Mouse (Mus musculus): ENCODE measurements around the gene Dio1. TPM values are rescaled to one million over a fixed set of nuclear protein-coding genes. Genes with fewer than 3 reads are reported as not detected.

The Dio1 gene
- polyA plus RNA-seq, 1 experiment from 2014 or later: 0.08 TPM

DNA sequence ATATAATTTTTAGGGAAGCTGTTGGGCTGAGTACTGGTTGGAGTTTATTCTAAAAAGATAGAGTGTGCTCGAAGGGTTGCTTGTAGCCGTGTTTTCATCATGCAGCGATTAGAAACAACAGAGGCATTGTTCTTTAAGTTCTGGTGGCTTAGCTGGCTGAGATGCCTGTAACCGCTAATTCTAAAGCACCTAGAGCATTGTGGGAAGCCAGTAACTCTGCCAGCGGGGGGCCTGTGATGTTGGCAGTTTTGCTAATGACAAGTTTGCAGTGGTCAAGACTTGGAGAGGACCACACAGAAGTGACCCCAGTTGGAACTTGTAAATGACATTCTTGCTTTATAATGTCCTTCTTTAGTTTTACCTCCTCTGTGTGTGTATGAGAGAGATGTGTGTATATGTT is 34.4 kb upstream of the Dio1 start:
- Histone ChIP-seq H3K9me3 (replicated peaks; ENCODE audit: control insufficient read depth, low read length) (no peaks in the 10 kb centered on the region), H3K9ac (ENCODE audit: low read depth, low read length) (no peak overlapping the region), H3K4me3 (ENCODE audit: low read depth, low read length) (no peak overlapping the region), H3K4me2 (ENCODE audit: low read depth, low read length) (no peak overlapping the region), H3K4me1 (ENCODE audit: control insufficient read depth, low read depth, low read length) (no peaks in the 10 kb centered on the region), H3K27me3 (ENCODE audit: control insufficient read depth, insufficient read depth, low read depth, low read length) (no peaks in the 10 kb centered on the region), H3K36me3 (ENCODE audit: control insufficient read depth, insufficient read depth) (no peaks in the 10 kb centered on the region), H3K27ac (ENCODE audit: low read length) (no peak overlapping the region)
- 74% methylated on average over 5 of the region's 5 CpGs for WGBS (ENCODE audit: insufficient replicate concordance)
- ATAC-seq (ENCODE audit: low read depth): no peak

DNA sequence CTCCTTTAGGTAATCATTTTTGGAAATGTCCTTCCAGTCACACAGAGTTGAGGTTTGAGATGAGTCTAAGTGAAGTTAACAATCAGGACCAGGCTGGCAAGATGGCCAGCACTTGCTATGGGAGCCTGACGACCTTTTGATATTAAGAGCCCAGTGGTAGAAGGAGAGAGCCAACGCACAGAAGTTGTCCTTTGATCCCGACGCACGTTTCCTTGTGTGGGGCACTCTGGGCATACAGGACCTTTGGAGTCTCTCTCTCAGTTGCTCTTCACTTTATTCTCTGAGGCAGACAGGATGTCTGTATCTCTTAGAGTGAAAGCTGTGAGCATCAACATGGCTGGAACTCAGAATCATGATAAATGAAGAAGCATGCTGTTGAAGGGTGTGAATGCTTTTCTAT is 30.5 kb upstream of the Dio1 start:
- WGBS (ENCODE audit: insufficient replicate concordance): 78% methylated on average over 5 of the region's 5 CpGs
- no peaks in the 10 kb centered on the region for H3K27me3 ChIP-seq (ENCODE audit: control insufficient read depth, insufficient read depth, low read depth, low read length)
- H3K4me2 ChIP-seq (ENCODE audit: low read depth, low read length): no peak overlapping the region
- H3K4me1 ChIP-seq (ENCODE audit: control insufficient read depth, low read depth, low read length): no peaks in the 10 kb centered on the region
- H3K9ac ChIP-seq (ENCODE audit: low read depth, low read length): no peak overlapping the region
- H3K4me3 ChIP-seq (ENCODE audit: low read depth, low read length): no peak overlapping the region
- H3K36me3 ChIP-seq (ENCODE audit: control insufficient read depth, insufficient read depth): no peaks in the 10 kb centered on the region
- no peaks in the 10 kb centered on the region for H3K9me3 ChIP-seq (replicated peaks; ENCODE audit: control insufficient read depth, low read length)
- H3K27ac ChIP-seq (ENCODE audit: low read length): no peak overlapping the region
- no peak for ATAC-seq (ENCODE audit: low read depth)

DNA sequence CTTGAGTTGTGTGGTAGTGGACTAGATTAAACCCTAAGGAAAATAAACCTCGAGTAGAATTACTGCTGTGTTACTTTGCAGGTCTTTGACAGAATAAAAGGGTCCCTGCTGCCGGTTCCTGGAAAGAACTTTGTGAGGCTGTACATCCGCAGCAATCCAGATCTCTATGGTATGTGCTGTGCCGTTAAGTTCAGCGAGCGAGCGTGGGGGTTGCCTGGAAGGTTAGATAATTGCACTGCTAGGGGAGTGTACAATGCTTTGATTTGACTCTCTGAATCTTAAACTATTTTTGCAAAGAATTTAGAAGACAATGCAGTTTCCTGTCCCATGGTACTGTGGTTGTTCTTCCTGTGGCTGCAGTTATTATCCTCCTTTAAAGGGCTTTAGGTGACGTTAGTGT is 29.4 kb upstream of the Dio1 start:
- Histone ChIP-seq H3K27ac (ENCODE audit: low read length) (no peak overlapping the region), H3K4me1 (ENCODE audit: control insufficient read depth, low read depth, low read length) (no peaks in the 10 kb centered on the region), H3K9me3 (replicated peaks; ENCODE audit: control insufficient read depth, low read length) (no peaks in the 10 kb centered on the region), H3K27me3 (ENCODE audit: control insufficient read depth, insufficient read depth, low read depth, low read length) (no peaks in the 10 kb centered on the region), H3K4me2 (ENCODE audit: low read depth, low read length) (no peak overlapping the region), H3K36me3 (ENCODE audit: control insufficient read depth, insufficient read depth) (no peaks in the 10 kb centered on the region), H3K9ac (ENCODE audit: low read depth, low read length) (no peak overlapping the region), H3K4me3 (ENCODE audit: low read depth, low read length) (no peak overlapping the region)
- 69% methylated on average over 8 of the region's 8 CpGs for WGBS (ENCODE audit: insufficient replicate concordance)
- ATAC-seq (ENCODE audit: low read depth): no peak

DNA sequence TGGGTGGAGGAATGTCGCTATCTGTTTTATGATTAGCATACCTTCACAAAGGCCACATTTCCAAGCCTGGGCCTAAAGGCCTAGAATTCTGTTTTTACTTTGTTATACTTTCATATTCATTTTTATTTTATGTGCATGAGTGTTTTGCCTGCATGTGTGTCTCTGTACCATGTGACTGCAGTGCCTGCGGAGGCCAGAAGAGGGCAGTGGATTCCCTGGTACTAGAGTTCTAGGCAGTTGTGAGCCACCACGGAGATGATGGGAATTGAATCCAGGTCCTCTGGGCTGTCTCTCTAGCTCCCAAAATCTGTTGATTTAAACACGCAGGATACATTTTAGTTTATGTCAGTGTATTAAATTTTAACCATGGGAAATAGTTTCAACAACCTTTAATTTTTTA is 26.5 kb upstream of the Dio1 start:
- no peaks in the 10 kb centered on the region for H3K27me3 ChIP-seq (ENCODE audit: control insufficient read depth, insufficient read depth, low read depth, low read length)
- ATAC-seq (ENCODE audit: low read depth): no peak
- no peak overlapping the region for H3K4me3 ChIP-seq (ENCODE audit: low read depth, low read length)
- no peaks in the 10 kb centered on the region for H3K9me3 ChIP-seq (replicated peaks; ENCODE audit: control insufficient read depth, low read length)
- H3K27ac ChIP-seq (ENCODE audit: low read length): no peak overlapping the region
- H3K4me2 ChIP-seq (ENCODE audit: low read depth, low read length): no peak overlapping the region
- WGBS (ENCODE audit: insufficient replicate concordance): 83% methylated on average over 4 of the region's 4 CpGs
- no peaks in the 10 kb centered on the region for H3K36me3 ChIP-seq (ENCODE audit: control insufficient read depth, insufficient read depth)
- no peak overlapping the region for H3K9ac ChIP-seq (ENCODE audit: low read depth, low read length)
- H3K4me1 ChIP-seq (ENCODE audit: control insufficient read depth, low read depth, low read length): no peaks in the 10 kb centered on the region

DNA sequence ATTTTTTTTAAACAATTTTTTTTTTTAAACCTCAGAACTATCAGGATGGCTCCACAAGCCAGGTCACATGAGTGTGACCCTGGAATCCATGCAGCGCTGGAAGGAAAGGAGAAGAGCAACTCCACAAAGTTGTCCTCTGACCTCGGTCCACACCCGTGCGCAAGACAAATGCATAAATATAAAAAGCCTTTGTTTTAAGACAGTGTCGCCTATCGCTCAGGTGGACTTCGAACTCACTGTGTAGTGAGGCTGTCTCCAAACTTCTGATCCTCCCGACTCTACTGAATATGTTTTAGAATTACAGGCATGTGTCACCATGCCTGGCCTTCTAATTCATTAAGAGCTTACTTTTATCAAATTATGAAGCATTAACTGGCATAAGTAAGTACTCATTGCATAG is 21.6 kb upstream of the Dio1 start:
- WGBS (ENCODE audit: insufficient replicate concordance): 85% methylated on average over 8 of the region's 8 CpGs
- Histone ChIP-seq H3K27me3 (ENCODE audit: control insufficient read depth, insufficient read depth, low read depth, low read length) (no peaks in the 10 kb centered on the region), H3K36me3 (ENCODE audit: control insufficient read depth, insufficient read depth) (no peaks in the 10 kb centered on the region), H3K9ac (ENCODE audit: low read depth, low read length) (no peak overlapping the region), H3K9me3 (replicated peaks; ENCODE audit: control insufficient read depth, low read length) (no peaks in the 10 kb centered on the region), H3K4me2 (ENCODE audit: low read depth, low read length) (no peak overlapping the region), H3K4me3 (ENCODE audit: low read depth, low read length) (no peak overlapping the region), H3K4me1 (ENCODE audit: control insufficient read depth, low read depth, low read length) (no peaks in the 10 kb centered on the region), H3K27ac (ENCODE audit: low read length) (no peak overlapping the region)
- no peak for ATAC-seq (ENCODE audit: low read depth)

DNA sequence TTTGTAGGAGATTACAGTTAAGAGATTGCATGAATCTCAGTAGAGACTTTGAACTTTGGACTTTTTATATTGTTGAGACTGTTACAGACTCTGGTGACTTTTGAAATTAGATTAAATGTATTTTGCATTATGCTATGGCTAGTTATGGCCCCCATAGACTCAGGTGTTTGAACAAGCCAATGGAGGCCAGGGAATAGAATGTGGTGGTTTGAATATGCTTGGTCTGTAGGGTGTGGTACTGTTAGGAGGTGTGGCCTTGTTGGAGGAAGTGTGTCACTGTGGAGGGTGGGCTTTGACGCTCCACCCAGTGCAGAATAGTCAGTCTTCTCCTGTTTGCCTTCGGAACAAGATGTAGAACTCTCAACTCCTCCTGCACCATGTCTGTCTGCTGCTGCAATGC is 16.1 kb upstream of the Dio1 start:
- H3K4me3 ChIP-seq (ENCODE audit: low read depth, low read length): no peak overlapping the region
- no peaks in the 10 kb centered on the region for H3K4me1 ChIP-seq (ENCODE audit: control insufficient read depth, low read depth, low read length)
- no peaks in the 10 kb centered on the region for H3K9me3 ChIP-seq (replicated peaks; ENCODE audit: control insufficient read depth, low read length)
- no peak for ATAC-seq (ENCODE audit: low read depth)
- no peak overlapping the region for H3K9ac ChIP-seq (ENCODE audit: low read depth, low read length)
- no peaks in the 10 kb centered on the region for H3K36me3 ChIP-seq (ENCODE audit: control insufficient read depth, insufficient read depth)
- WGBS (ENCODE audit: insufficient replicate concordance): 75% methylated on average over 2 of the region's 2 CpGs
- H3K27ac ChIP-seq (ENCODE audit: low read length): no peak overlapping the region
- H3K4me2 ChIP-seq (ENCODE audit: low read depth, low read length): no peak overlapping the region
- no peaks in the 10 kb centered on the region for H3K27me3 ChIP-seq (ENCODE audit: control insufficient read depth, insufficient read depth, low read depth, low read length)

GRCm38 (mm10) chr4:107321041-107321440 is 14.1 kb upstream of the Dio1 start:
- Histone ChIP-seq H3K27ac (ENCODE audit: low read length) (no peak overlapping the region), H3K36me3 (ENCODE audit: control insufficient read depth, insufficient read depth) (no peaks in the 10 kb centered on the region), H3K27me3 (ENCODE audit: control insufficient read depth, insufficient read depth, low read depth, low read length) (no peaks in the 10 kb centered on the region), H3K4me3 (ENCODE audit: low read depth, low read length) (no peak overlapping the region), H3K4me1 (ENCODE audit: control insufficient read depth, low read depth, low read length) (no peaks in the 10 kb centered on the region), H3K9me3 (replicated peaks; ENCODE audit: control insufficient read depth, low read length) (no peaks in the 10 kb centered on the region), H3K4me2 (ENCODE audit: low read depth, low read length) (no peak overlapping the region), H3K9ac (ENCODE audit: low read depth, low read length) (no peak overlapping the region)
- no peak for ATAC-seq (ENCODE audit: low read depth)
- 71% methylated on average over 2 of the region's 2 CpGs for WGBS (ENCODE audit: insufficient replicate concordance)

GRCm38 (mm10) chr4:107318646-107319045 is 11.7 kb upstream of the Dio1 start:
- Histone ChIP-seq H3K9ac (ENCODE audit: low read depth, low read length) (no peak overlapping the region), H3K27ac (ENCODE audit: low read length) (no peak overlapping the region), H3K9me3 (replicated peaks; ENCODE audit: control insufficient read depth, low read length) (no peaks in the 10 kb centered on the region), H3K4me2 (ENCODE audit: low read depth, low read length) (no peak overlapping the region), H3K4me1 (ENCODE audit: control insufficient read depth, low read depth, low read length) (peaks cover 12% of the 10 kb centered on the region), H3K36me3 (ENCODE audit: control insufficient read depth, insufficient read depth) (no peaks in the 10 kb centered on the region), H3K27me3 (ENCODE audit: control insufficient read depth, insufficient read depth, low read depth, low read length) (no peaks in the 10 kb centered on the region), H3K4me3 (ENCODE audit: low read depth, low read length) (no peak overlapping the region)
- ATAC-seq (ENCODE audit: low read depth): no peak
- 74% methylated on average over 8 of the region's 8 CpGs for WGBS (ENCODE audit: insufficient replicate concordance)

DNA sequence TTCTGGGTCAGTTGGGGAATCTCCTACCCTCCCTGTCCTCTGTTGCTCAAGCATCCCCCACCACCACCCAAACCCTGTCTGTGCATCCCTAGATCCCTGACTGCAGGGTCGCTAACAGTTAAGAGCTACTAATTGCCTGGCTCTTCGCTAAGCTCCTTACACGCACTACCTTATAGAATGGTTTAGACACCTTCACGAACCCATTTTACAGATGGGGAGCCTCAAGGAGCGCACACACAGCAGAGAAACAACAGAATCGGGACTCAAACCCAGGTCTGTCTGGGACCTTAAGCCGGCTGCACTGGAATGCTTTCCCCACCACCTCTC is 7.5 kb upstream of the Dio1 start:
- no peaks in the 10 kb centered on the region for H3K36me3 ChIP-seq (ENCODE audit: control insufficient read depth, insufficient read depth)
- H3K4me3 ChIP-seq (ENCODE audit: low read depth, low read length): peak overlapping the region; percentile 79
- WGBS (ENCODE audit: insufficient replicate concordance): 8% methylated on average over 7 of the region's 7 CpGs
- H3K9me3 ChIP-seq (replicated peaks; ENCODE audit: control insufficient read depth, low read length): no peaks in the 10 kb centered on the region
- no peak; the same call in 1 of the 2 replicates for ATAC-seq (ENCODE audit: low read depth)
- H3K27ac ChIP-seq (ENCODE audit: low read length): peak overlapping the region; percentile 43; the same call in 1 of the 2 replicates
- H3K4me2 ChIP-seq (ENCODE audit: low read depth, low read length): peak overlapping the region; percentile 89
- no peaks in the 10 kb centered on the region for H3K27me3 ChIP-seq (ENCODE audit: control insufficient read depth, insufficient read depth, low read depth, low read length)
- H3K9ac ChIP-seq (ENCODE audit: low read depth, low read length): peak overlapping the region; percentile 64
- H3K4me1 ChIP-seq (ENCODE audit: control insufficient read depth, low read depth, low read length): peaks cover 16% of the 10 kb centered on the region

Data from liver, embryonic 16.5 days (tissue).